Mouse (Mus musculus) midbrain, embryonic 12.5 days (tissue): Measurements from ENCODE around the gene Ell2. TPM values are rescaled to one million over a fixed set of nuclear protein-coding genes. Genes with fewer than 3 reads are reported as not detected.

Source experiments
- polyA plus RNA-seq: library from polyadenylated mRNA; unstranded; fragments of >200 nt; fragmentation: Nextera tagmentation; extraction: Ambion mirVana; gene quantifications from 2 replicates; pipeline ENCODE4 v1.2.1, GENCODE M21; 2016

The Ell2 gene
- polyA plus RNA-seq, 1 experiment from 2014 or later, result 4.6 TPM

Other genes starting within 250 kb of the Ell2 start
- 25.0 and 26.2 TPM in 2 replicates for gene Glrx, start 133.1 kb downstream of the Ell2 start, polyA plus RNA-seq
- 55.4 and 66.0 TPM in 2 replicates for gene Rhobtb3, start 237.2 kb downstream of the Ell2 start, polyA plus RNA-seq